Comparison of ENCODE assay signal across 9 mouse cellular contexts in the genomic region with DNA sequence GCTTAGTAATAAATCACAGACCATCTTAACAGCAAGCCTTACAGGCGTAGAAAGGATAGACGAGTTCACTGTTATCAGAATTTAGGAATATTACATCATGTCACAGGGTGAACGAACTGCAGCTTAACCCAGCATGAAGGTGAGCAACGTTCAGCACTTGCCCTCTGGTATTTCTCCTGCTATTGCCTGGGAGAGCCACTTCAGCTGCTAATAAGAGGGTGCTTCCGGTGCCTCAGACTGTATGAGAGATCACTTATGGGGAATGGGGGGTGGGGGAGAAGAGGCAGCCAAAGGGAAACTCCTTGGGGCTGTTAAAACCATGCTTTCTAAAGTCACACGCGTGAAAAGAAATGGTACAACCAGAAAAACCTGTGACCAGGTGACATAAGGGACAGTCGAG.
DNase-seq lines count a peak whose midpoint lies in the region; ATAC-seq lines count a peak whose summit lies in the region.
"Had no signal": no experiment of that assay in that cellular context is flagged by ENCODE, and none has a peak within 500 bp of the region (broad histone marks: within the 10 kb centered on the region; RNA-seq: fewer than 3 reads in every experiment).

No protein-coding gene starts in this region.

- WGBS in heart, embryonic 12.5 days = 49% methylated on average over 8 of the region's 8 CpGs
- WGBS in heart, embryonic 10.5 days = 54% methylated on average over 8 of the region's 8 CpGs
- WGBS in lung, embryonic 15.5 days = 40% methylated on average over 8 of the region's 8 CpGs
- WGBS in liver, embryonic 12.5 days (ENCODE audit: insufficient replicate concordance) = 45% methylated on average over 8 of the region's 8 CpGs

- peaks cover 12% of the 10 kb centered on the region; the same call in 1 of the 2 replicates for H3K4me1 ChIP-seq in heart, embryonic 12.5 days (replicated peaks)
- peaks cover 7% of the 10 kb centered on the region; the same call in 1 of the 2 replicates for H3K4me1 ChIP-seq in heart, embryonic 10.5 days
- H3K4me1 ChIP-seq in lung, embryonic 15.5 days = peaks cover 19% of the 10 kb centered on the region
- H3K4me1 ChIP-seq in liver, embryonic 12.5 days = peaks cover 11% of the 10 kb centered on the region; the same call in 1 of the 2 replicates
- H3K4me1 ChIP-seq: hindbrain, embryonic 12.5 days had no signal

- peak overlapping the region; percentile 71 for H3K4me2 ChIP-seq in heart, embryonic 12.5 days
- peak overlapping the region; percentile 61 for H3K4me2 ChIP-seq in lung, embryonic 15.5 days
- H3K4me2 ChIP-seq in liver, embryonic 12.5 days = peak overlapping the region; percentile 54
- H3K4me2 ChIP-seq: hindbrain, embryonic 12.5 days had no signal

- no peaks in the 10 kb centered on the region for H3K9me3 ChIP-seq in heart, embryonic 12.5 days (replicated peaks)
- no peaks in the 10 kb centered on the region for H3K9me3 ChIP-seq in heart, embryonic 10.5 days
- H3K9me3 ChIP-seq in lung, embryonic 15.5 days = no peaks in the 10 kb centered on the region
- H3K9me3 ChIP-seq in liver, embryonic 12.5 days (replicated peaks) = no peaks in the 10 kb centered on the region
- H3K9me3 ChIP-seq: hindbrain, embryonic 12.5 days had no signal

- no peak overlapping the region for H3K27ac ChIP-seq in heart, embryonic 12.5 days (ENCODE audit: poor library complexity, severe bottlenecking)
- no peak overlapping the region for H3K27ac ChIP-seq in heart, embryonic 10.5 days
- H3K27ac ChIP-seq in lung, embryonic 15.5 days = no peak overlapping the region
- H3K27ac ChIP-seq in liver, embryonic 12.5 days = no peak overlapping the region
- H3K27ac ChIP-seq: hindbrain, embryonic 12.5 days had no signal

- no peak for DNase-seq in heart, embryonic 10.5 days (ENCODE audit: low spot score)
- DNase-seq in lung, postnatal 25 days (ENCODE audit: low spot score) = no peak
- no peak for DNase-seq in layer of hippocampus, adult 18-20 months (ENCODE audit: low spot score in 2 of 2)
- no peak for DNase-seq in adrenal gland, adult 18-20 months (ENCODE audit: low spot score in 2 of 2)
- no peak for DNase-seq in gastrocnemius, adult 18-20 months (ENCODE audit: low spot score)

- H3K27me3 ChIP-seq in heart, embryonic 12.5 days (replicated peaks) = 0 out of 2 replicates have a peak, but pooled peaks cover 8% of the 10 kb centered on the region
- H3K27me3 ChIP-seq in heart, embryonic 10.5 days (ENCODE audit: insufficient read depth, poor library complexity, severe bottlenecking) = peaks cover 8% of the 10 kb centered on the region
- H3K27me3 ChIP-seq in lung, embryonic 15.5 days = no peaks in the 10 kb centered on the region
- peaks cover 14% of the 10 kb centered on the region for H3K27me3 ChIP-seq in liver, embryonic 12.5 days (replicated peaks)
- H3K27me3 ChIP-seq: hindbrain, embryonic 12.5 days had no signal

- peak overlapping the region; percentile 37 for H3K4me3 ChIP-seq in heart, embryonic 12.5 days
- H3K4me3 ChIP-seq in heart, embryonic 10.5 days = no peak overlapping the region; the same call in 1 of the 2 replicates
- H3K4me3 ChIP-seq in lung, embryonic 15.5 days = peak overlapping the region; percentile 37
- no peak overlapping the region; the same call in 1 of the 2 replicates for H3K4me3 ChIP-seq in liver, embryonic 12.5 days
- H3K4me3 ChIP-seq: hindbrain, embryonic 12.5 days had no signal

- ATAC-seq in heart, embryonic 12.5 days (ENCODE audit: insufficient number of reproducible peaks, low FRiP score) = no peak
- peak; percentile 40; the same call in 1 of the 2 replicates for ATAC-seq in lung, embryonic 15.5 days (ENCODE audit: borderline replicate concordance, extremely low read depth, low FRiP score, low TSS enrichment)
- no peak for ATAC-seq in liver, embryonic 12.5 days

- no peaks in the 10 kb centered on the region for H3K36me3 ChIP-seq in heart, embryonic 12.5 days
- H3K36me3 ChIP-seq in heart, embryonic 10.5 days = no peaks in the 10 kb centered on the region
- H3K36me3 ChIP-seq in lung, embryonic 15.5 days = no peaks in the 10 kb centered on the region
- H3K36me3 ChIP-seq in liver, embryonic 12.5 days = no peaks in the 10 kb centered on the region
- H3K36me3 ChIP-seq: hindbrain, embryonic 12.5 days had no signal

- peak overlapping the region; percentile 49; the same call in 1 of the 2 replicates for H3K9ac ChIP-seq in heart, embryonic 12.5 days
- H3K9ac ChIP-seq in lung, embryonic 15.5 days = 0 out of 2 replicates have a peak overlapping the region, but pooled peaks have one; percentile 14
- no peak overlapping the region for H3K9ac ChIP-seq in liver, embryonic 12.5 days
- H3K9ac ChIP-seq: hindbrain, embryonic 12.5 days had no signal

Comparison
In these comparisons a context has a peak if more than half of its experiments do, and no peak if none do; other contexts are left out.
1. H3K4me3 ChIP-seq: peak in heart, embryonic 12.5 days (single experiment) and lung, embryonic 15.5 days (single experiment); none in heart, embryonic 10.5 days (single experiment) and liver, embryonic 12.5 days (single experiment).
2. Peak in every context shown above with its lines, with median percentiles within 50 percentile points of each other: H3K4me2 ChIP-seq.